Mouse (Mus musculus): Measurements from ENCODE around the gene Elmo3.

The Elmo3 gene

DNA sequence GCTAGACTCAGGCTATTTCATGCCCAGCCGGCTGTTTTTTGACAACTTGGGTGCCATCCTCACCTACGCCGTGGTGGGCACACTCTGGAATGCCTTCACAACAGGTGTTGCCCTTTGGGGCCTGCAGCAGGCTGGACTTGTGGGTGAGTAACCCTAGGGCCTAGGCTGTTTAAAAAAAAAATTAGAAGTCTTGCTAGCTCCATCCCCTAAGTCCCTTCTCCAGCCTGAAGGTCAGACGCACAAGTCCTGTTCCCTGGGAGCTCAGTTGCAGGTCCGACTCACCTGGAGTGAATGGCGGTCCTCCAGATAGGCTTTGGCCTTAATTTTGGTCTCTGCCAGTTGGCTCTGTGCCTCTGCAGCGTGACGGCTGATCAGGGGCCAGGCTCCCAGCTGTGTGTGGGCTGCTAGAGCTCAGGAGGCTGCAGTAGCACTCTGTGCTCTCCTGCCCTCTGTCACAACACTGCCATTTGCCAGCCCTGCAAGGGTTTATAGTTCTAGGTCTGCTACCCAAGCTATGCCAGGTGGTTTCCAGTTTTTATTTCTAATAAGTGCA, 48.3 kb downstream of the Elmo3 start:
- DNase-seq (ENCODE audit: low read depth, low spot score), result no peak

GRCm38 (mm10) chr8:105354549-105354948, 49.1 kb downstream of the Elmo3 start:
- DNase-seq (ENCODE audit: low read depth, low spot score), result no peak

DNA sequence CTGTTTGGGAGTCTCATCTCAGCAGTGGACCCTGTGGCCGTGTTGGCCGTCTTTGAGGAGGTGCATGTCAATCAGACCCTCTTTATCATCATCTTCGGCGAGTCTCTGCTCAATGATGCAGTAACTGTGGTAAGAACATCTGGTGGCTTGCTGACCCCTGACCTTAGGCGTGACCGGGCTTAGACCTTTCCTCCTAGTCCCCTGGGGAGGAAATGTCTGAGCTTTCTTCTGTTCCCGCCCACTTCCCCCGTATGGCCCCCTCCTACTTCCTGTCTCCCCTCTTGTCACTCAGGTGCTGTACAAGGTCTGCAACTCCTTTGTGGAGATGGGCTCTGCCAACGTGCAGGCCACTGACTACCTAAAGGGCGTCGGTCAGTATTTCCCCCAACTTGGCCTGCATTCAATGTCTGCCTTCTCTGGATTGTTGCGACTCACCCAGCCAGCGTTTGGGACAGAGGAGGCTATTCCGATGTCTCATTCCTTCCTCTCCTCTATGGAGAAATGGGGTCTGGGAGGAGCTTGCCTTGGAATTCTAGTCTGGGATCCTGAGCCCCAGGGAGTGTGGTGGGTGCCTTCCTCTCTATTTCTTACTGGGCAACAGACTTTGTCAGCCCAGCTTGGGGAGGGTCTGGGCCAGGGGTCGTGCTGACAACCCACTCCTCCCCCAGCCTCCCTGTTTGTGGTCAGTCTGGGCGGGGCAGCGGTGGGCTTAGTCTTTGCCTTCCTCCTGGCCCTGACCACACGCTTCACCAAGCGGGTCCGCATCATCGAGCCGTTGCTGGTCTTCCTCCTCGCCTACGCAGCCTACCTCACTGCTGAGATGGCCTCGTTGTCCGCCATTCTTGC, 50.0 kb downstream of the Elmo3 start:
- peak; percentile 61 for DNase-seq (ENCODE audit: low read depth, low spot score)

DNA sequence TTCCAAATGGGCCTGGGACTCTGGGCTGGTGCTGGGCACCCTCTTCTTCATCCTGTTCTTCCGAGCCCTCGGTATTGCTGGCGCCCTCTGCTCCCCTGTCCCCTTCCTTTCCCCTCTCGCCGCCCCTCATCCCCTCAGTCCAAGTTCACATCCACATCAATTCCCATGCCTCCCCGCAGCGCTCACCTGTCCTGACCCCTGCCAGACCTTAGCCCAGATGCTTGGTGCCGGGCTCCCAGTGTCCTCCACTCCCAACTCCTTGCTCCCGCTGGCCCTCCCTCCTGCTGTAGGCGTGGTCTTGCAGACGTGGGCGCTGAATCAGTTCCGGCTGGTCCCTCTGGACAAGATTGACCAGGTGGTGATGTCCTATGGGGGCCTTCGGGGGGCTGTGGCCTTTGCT, 51.3 kb downstream of the Elmo3 start:
- DNase-seq (ENCODE audit: low read depth, low spot score), result no peak

GRCm38 (mm10) chr8:105359208-105359607, 53.8 kb downstream of the Elmo3 start:
- DNase-seq (ENCODE audit: low read depth, low spot score), result no peak

DNA sequence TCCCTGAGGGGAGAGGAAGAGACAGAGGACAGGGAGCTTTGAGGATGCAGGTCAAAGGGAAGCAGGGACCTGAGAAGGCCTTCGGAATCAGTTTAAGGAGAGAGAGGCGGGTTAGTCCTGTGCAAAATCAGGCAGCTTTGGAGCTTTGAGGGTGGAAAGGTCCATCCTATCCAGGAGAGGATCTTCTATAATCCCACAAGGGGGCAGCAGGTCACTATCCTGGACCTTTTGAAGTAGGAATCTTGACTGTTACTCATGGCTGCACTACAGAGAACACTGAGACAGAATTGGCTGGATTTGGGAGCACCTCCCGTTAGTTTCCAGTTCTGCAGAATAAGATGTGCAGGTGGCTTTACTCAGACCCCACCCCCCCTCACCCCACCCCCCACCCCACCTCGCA, 54.2 kb downstream of the Elmo3 start:
- peak; percentile 73 for DNase-seq (ENCODE audit: low read depth, low spot score)

Measured in ES-CJ7 (cell line).